Mouse (Mus musculus): ENCODE data around the gene Srrd. TPM values are rescaled to one million over a fixed set of nuclear protein-coding genes. Genes with fewer than 3 reads are reported as not detected.

Srrd gene
- polyA plus RNA-seq (2012; ENCODE audit: low replicate concordance), result 8.7 and 20.7 TPM in 2 replicates

DNA sequence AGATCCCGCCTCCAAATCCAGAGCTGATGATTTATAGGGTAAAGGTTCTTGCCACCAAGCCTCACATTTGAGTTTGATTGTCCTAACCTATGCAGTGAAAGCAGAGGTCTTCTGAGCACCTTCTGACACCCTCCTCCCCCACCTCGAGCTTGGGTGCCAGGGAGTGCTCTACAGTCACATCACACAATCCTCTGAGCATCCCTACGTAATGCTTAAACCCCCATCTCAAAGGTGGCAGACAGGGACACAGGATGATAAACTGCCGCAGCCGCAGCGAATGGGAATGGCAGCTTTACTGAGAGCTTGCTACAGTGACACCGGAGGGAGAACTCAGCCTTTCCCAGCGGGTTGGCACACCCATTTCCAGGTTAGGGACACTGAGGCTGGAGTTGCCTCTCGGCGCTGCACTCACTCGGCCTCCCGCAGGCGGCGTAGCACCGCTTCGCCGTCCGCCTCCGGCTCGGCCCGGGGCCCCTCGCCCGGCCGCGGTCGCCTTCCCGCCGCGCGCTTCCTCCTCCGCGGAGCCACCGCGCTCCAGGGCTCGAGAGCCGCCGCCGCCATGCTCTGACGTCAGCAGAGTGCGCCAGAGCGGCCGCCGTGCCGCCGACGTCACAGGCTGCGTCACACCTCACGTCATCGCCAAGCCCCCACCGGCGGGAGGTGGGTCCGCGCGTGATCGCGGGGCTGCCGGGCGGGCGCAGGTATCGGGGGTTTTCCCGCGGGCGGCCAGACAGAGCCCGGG lies at the start of gene Srrd, which contains the start of gene Hps4:
Gene Srrd (minus strand): TSS at position 578 of the 742 bp plus-strand sequence.
Gene Hps4 (plus strand): TSS at position 621 of the 742 bp plus-strand sequence.

DNA sequence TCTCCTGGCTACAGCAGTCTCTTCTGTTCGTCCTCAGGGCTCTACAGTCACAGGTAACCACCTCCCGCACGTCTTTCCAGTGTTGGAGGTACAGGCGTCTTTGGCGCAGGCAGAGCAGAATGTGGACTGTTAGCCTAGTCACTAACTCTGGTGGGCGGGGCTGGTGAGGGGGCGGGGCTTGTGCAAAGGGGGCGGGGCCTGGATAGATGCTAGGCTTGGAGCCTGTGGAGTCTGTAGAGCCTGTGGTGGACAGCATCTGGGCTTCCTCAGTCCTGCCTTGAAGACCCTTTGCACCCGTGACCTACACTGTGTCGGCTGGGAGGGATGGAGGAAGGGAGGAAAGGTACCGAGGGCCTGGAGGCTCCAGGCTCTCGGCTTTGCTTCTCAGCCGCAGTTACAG lies 13.1 kb upstream of the Srrd start, which contains the start of gene Gm6583:
Gene Gm6583 (minus strand): TSS at position 124 of the 400 bp plus-strand sequence.

DNA sequence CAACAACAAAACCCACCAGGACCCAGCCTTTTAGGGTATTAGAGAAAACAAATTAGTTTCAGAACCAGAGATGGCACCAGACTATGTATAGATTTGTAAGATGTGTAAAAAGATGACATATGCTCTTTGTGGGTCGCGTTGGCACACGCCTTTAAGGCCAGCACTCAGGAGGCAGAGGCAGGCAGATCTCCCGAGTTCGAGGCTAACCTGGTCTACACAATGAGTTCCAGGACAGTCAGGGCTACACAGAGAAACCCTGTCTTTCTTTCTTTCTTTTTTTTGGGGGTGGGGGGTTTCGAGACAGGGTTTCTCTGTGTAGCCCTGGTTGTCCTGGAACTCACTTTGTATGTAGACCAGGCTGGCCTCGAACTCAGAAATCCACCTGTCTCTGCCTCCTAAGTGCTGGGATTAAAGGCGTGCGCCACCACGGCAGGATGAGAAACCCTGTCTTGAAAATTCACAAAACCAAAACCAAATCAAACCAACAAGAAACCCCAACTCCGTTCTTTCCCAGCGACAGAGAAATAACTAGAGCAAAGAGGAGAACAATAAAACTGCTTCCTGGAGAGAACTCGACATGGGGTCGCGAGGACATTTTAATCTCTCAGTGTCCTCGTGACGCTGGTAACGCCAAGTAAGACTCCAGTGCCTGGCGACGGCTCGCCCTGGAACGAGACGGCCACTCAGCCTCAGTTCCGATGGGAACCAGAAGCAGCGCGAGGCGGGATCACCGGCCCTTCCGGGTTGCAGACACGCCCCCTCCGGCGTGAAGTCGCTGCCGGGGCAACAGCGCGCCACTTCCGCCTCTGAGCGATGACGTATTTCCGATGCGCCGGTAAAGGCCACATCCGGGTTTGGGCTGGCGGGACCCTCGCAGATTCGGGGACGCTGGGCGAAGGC lies 17.0 kb downstream of the Srrd start, which contains the start of gene Tfip11:
Gene Tfip11 (plus strand): TSS at position 813 of the 900 bp plus-strand sequence.

Other genes with a start within 250 kb of the Srrd start
- 1.7 and 3.7 TPM in 2 replicates for gene Cryba4, start 90.5 kb downstream of the Srrd start, polyA plus RNA-seq (2012; ENCODE audit: low replicate concordance)
- 0.33 and 2.0 TPM in 2 replicates for gene Crybb1, start 87.2 kb downstream of the Srrd start, polyA plus RNA-seq (2012; ENCODE audit: low replicate concordance)
- gene Tpst2, start 66.3 kb downstream of the Srrd start, polyA plus RNA-seq (2012; ENCODE audit: low replicate concordance), result 134 and 156 TPM in 2 replicates
- 35.2 and 37.5 TPM in 2 replicates for gene Tfip11, start 16.7 kb downstream of the Srrd start, polyA plus RNA-seq (2012; ENCODE audit: low replicate concordance)
- gene Hps4, start within 50 bp of the Srrd start, polyA plus RNA-seq (2012; ENCODE audit: low replicate concordance), result 14.3 and 39.3 TPM in 2 replicates
- gene Gm6583, start 13.0 kb upstream of the Srrd start, polyA plus RNA-seq (2012; ENCODE audit: low replicate concordance), result 0.04 TPM in 1 of 2 replicates, not detected in the other
- gene Asphd2, start 51.8 kb upstream of the Srrd start, polyA plus RNA-seq (2012; ENCODE audit: low replicate concordance), result 0.13 TPM in 1 of 2 replicates, not detected in the other
- not detected in 2 replicates for gene Gm6588, start 106.4 kb upstream of the Srrd start, polyA plus RNA-seq (2012; ENCODE audit: low replicate concordance)
- gene Sez6l, start 234.1 kb upstream of the Srrd start, polyA plus RNA-seq (2012; ENCODE audit: low replicate concordance), result 0.18 and 0.27 TPM in 2 replicates

Data from hematopoietic multipotent progenitor cell, adult 10-12 weeks (in vitro differentiated cells).